Mouse (Mus musculus) G1E-ER4 (cell line): ENCODE measurements around the gene Abca7. TPM values are rescaled to one million over a fixed set of nuclear protein-coding genes. Genes with fewer than 3 reads are reported as not detected.

Experiments used
- GATA1 ChIP-seq: IDR thresholded peaks from one replicate; pipeline ENCODE4 v1.8.0; 2012; ENCODE audit warnings: low read length, inconsistent platforms
- polyA plus RNA-seq: library from polyadenylated mRNA; stranded (reverse); fragments of >175 nt; gene quantifications from 2 replicates; pipeline ENCODE4 v1.2.3, GENCODE M21; 2012

The Abca7 gene
- polyA plus RNA-seq, 1 experiment = 25.3 TPM

DNA sequence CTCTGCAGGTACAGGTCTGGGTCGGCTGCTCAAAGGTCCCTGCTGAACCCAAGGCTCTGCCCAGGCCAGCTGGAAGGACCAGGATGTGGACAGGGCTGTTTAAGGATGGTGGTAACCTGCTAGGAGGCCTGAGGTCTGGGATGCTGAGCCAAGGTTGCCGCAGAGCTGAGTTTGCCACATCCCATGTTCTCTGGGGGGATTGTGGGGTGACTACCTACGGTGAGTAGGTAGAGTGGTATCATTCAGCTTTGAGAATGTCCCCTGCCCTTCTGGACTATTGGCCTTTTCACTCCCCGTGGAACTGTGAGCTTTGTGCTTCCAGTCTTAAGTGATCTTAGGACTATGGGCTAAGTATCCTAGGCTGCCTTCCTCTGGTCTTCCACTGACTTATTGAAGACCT, 60.2 kb downstream of the Abca7 start:
- no peak for TF ChIP-seq GATA1

DNA sequence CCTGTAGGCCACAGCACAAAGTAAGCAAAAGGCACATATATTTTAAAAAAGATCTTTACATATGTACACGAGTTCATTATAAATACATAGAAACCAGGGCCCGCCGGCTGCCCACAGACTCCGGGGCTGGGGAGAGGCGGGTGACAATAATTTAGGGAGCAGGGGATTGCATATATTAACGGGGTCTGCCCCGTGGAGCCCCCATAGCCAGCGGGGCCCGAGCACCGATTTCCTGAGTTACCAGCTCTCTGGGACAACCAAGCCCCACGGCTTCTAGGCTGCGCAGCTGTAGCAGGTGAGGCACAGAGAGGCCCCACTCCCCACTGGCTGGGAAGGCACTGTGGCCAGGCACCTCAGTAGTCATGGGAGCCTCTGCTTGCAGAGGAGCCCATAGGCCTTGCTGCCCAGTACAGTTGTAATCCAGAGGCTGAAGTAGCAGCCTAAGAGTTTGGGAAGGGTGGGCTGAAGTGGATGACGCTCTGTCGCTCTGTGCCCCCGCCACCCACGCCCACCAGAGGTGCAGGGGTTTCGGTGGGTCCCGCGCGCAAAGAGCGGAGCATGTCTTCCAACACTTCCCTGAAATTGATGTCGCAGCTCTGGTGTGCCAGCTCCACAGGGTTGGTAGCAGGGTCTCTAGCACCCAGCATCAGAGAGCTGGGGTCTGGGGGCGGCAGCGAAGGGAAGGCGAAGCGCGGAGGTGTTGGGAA, 60.8 kb downstream of the Abca7 start:
- no peak for TF ChIP-seq GATA1

DNA sequence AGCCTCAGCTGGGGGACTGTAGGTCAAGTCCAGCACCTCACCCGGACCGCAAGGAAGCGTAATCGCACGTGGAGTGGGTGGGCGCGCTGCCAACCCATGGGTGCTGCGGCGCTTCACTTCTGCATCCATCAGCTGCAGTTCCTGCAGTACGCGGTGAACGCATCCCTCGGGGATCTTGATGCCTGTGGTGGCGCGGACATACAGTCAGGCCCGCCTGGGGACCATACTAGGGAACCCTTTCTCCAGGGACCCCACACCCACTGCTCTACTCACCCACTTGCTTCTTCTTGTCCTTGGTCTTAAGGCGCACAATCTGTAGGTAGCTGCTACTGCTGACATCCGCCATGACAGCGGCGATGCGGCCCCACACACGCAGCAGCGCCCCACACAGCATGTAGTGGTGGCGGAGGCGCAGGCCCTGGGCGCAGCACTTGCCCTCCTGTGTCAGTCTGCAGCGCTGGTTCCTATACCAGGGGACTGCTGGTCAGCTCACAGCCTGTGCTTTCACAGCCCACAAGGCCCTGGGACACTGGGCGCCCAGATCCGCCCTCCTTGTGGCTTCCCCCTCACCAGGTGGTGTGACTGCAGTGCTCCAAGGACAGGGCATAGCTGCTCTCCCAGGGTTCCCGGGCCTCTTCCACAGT, 61.5 kb downstream of the Abca7 start:
- no peak for TF ChIP-seq GATA1

DNA sequence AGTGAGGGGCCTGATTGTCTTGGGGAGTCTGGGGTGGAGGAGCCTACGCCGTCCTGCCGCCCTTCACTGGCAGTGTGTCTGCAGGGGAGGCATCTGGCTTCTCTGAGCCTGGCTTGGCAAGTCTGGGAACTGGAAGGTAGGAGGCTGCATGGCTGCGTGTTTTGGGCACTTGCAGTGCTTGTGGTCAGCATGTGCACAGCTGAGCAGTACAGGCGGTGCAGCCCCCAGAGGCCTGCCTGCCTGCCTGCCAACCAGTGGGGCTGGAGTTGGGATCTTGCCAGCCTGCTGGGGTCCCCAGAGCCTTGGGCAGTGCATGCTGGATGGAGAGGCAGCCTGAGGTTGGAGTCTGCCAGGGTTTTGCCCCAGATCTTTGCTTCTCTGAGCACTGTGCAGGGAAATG, 66.8 kb downstream of the Abca7 start:
- TF ChIP-seq GATA1 = no peak

DNA sequence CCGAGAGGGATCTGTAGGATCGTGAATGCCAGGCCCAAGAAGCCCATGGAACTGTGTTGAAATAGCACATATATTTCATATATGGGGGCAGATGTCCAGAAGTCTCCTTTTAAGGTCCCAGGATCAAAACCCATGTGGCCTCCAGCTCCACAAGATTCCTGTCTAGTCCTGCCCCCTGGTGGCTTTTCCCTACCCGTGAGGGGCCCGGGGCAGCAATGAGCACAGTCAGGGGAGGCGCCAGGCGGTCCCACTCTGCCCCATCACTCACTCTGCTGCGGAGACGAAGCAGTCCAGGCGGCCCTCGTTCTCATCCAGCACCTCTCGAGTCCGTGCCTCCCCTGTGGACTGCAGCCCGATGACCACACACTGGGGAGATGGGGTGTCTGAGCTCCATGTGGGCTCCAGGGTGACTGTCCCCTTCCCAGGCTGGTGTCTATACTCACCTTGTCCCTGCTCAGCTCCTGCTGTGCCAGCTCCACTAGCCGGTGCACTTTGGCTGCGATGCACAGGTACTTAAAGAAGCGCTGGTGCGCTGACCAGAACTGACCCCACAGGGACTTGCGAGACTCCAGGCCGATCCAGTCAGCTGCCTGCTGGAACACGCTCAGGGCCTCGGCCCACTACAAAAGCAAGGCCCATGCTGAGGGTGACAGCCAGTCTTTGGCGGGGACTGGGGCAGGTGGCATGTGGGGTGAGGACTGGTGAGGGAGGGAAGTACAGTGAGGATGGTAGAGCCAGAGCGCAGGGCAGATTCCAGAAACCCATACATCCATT, 67.8 kb downstream of the Abca7 start:
- TF ChIP-seq GATA1 = no peak

Other genes starting within 250 kb of the Abca7 start
- 52.0 and 53.1 TPM in 2 replicates for gene Polrmt, start 249.9 kb upstream of the Abca7 start, polyA plus RNA-seq
- gene Fgf22, start 241.4 kb upstream of the Abca7 start, polyA plus RNA-seq = not detected in 2 replicates
- gene Rnf126, start 229.5 kb upstream of the Abca7 start, polyA plus RNA-seq = 373 and 414 TPM in 2 replicates
- 0.06 and 0.11 TPM in 2 replicates for gene Fstl3, start 219.2 kb upstream of the Abca7 start, polyA plus RNA-seq
- not detected in 2 replicates for gene Prss57, start 205.5 kb upstream of the Abca7 start, polyA plus RNA-seq
- gene Palm, start 202.9 kb upstream of the Abca7 start, polyA plus RNA-seq = 0.82 and 1.2 TPM in 2 replicates
- gene Misp, start 175.5 kb upstream of the Abca7 start, polyA plus RNA-seq = not detected in 2 replicates
- 1,266 and 1,318 TPM in 2 replicates for gene Ptbp1, start 142.1 kb upstream of the Abca7 start, polyA plus RNA-seq
- gene Prtn3, start 122.0 kb upstream of the Abca7 start, polyA plus RNA-seq = 0.38 TPM in 1 of 2 replicates, not detected in the other
- not detected in 2 replicates for gene Plppr3, start 121.9 kb upstream of the Abca7 start, polyA plus RNA-seq
- not detected in 2 replicates for gene Elane, start 110.2 kb upstream of the Abca7 start, polyA plus RNA-seq
- not detected in 2 replicates for gene Cfd, start 105.6 kb upstream of the Abca7 start, polyA plus RNA-seq
- 64.2 and 66.0 TPM in 2 replicates for gene Med16, start 87.6 kb upstream of the Abca7 start, polyA plus RNA-seq
- not detected in 2 replicates for gene Gm26602, start 85.6 kb upstream of the Abca7 start, polyA plus RNA-seq
- 0.53 and 0.82 TPM in 2 replicates for gene Kiss1r, start 79.5 kb upstream of the Abca7 start, polyA plus RNA-seq
- 229 and 234 TPM in 2 replicates for gene R3hdm4, start 75.3 kb upstream of the Abca7 start, polyA plus RNA-seq
- gene Arid3a, start 69.5 kb upstream of the Abca7 start, polyA plus RNA-seq = 99.9 and 103 TPM in 2 replicates
- gene Wdr18, start 36.3 kb upstream of the Abca7 start, polyA plus RNA-seq = 85.4 and 95.5 TPM in 2 replicates
- gene Grin3b, start 25.8 kb upstream of the Abca7 start, polyA plus RNA-seq = 0.05 and 0.08 TPM in 2 replicates
- 308 and 394 TPM in 2 replicates for gene Tmem259, start 12.2 kb upstream of the Abca7 start, polyA plus RNA-seq
- 11.4 and 12.4 TPM in 2 replicates for gene Cnn2, start 7.9 kb upstream of the Abca7 start, polyA plus RNA-seq
- 160 and 189 TPM in 2 replicates for gene Arhgap45, start 20.2 kb downstream of the Abca7 start, polyA plus RNA-seq
- gene Polr2e, start 43.3 kb downstream of the Abca7 start, polyA plus RNA-seq = 180 and 263 TPM in 2 replicates
- 1,603 and 2,372 TPM in 2 replicates for gene Gpx4, start 50.7 kb downstream of the Abca7 start, polyA plus RNA-seq
- 41.3 and 41.5 TPM in 2 replicates for gene Sbno2, start 109.1 kb downstream of the Abca7 start, polyA plus RNA-seq
- 140 and 143 TPM in 2 replicates for gene Stk11, start 119.3 kb downstream of the Abca7 start, polyA plus RNA-seq
- 1,550 and 1,866 TPM in 2 replicates for gene Atp5d, start 142.1 kb downstream of the Abca7 start, polyA plus RNA-seq
- 53.6 and 59.0 TPM in 2 replicates for gene Cbarp, start 144.3 kb downstream of the Abca7 start, polyA plus RNA-seq
- 227 and 254 TPM in 2 replicates for gene Midn, start 151.8 kb downstream of the Abca7 start, polyA plus RNA-seq
- gene Cirbp, start 169.5 kb downstream of the Abca7 start, polyA plus RNA-seq = 54.3 and 62.8 TPM in 2 replicates
- 5.8 and 6.7 TPM in 2 replicates for gene 1600002K03Rik, start 176.4 kb downstream of the Abca7 start, polyA plus RNA-seq
- gene Efna2, start 183.0 kb downstream of the Abca7 start, polyA plus RNA-seq = 0.46 and 0.52 TPM in 2 replicates
- gene Mum1, start 229.9 kb downstream of the Abca7 start, polyA plus RNA-seq = 37.4 and 39.5 TPM in 2 replicates